10 mouse cellular contexts compared by ENCODE assay signal in the genomic region with DNA sequence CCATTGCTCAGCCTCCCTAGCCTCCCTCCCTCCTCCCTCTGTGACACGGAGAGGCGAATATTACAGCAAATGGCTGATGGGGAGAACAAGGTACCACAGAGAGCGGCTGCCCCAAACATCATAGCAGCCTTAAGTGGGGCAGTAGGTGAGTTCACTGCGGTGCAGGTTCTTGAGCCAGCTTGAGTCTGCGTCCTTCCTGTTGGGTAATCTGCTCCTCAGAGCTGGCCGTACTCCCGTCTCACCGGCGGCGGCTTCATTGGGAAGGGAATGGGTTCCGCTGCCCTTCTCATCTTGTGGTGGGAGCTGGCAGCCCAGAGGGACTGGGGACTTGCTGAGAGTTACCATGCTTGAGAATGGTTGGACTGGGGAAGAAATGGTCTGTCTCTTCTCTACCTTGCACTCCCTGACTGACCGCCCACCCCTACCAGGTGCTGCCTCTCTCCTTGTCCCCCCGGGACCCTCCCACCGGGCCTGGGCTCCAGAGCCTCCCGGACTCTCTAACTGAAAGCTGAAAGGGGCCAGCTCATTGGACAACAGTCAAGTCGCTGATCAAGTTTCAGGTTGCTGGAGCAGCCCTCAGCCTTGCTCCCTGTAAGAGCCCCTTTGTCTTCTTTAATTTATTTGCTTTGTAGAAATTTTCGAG. TPM values are rescaled to one million over a fixed set of nuclear protein-coding genes. Genes with fewer than 3 reads are reported as not detected.
A peak's percentile ranks its signal among the peaks of the same experiment; 100 is the strongest.
DNase-seq lines count a peak whose midpoint lies in the region; ATAC-seq lines count a peak whose summit lies in the region.
"Had no signal": no experiment of that assay in that cellular context is flagged by ENCODE, and none has a peak within 500 bp of the region (broad histone marks: within the 10 kb centered on the region; RNA-seq: fewer than 3 reads in every experiment).

No protein-coding gene starts in this region.

- peaks cover 41% of the 10 kb centered on the region for H3K27me3 ChIP-seq in liver, embryonic 11.5 days (replicated peaks; ENCODE audit: control insufficient read depth, insufficient read depth, low read length)
- peaks cover 80% of the 10 kb centered on the region for H3K27me3 ChIP-seq in liver, embryonic 12.5 days (replicated peaks)
- peaks cover 4% of the 10 kb centered on the region; the same call in 1 of the 2 replicates for H3K27me3 ChIP-seq in limb, embryonic 12.5 days
- H3K27me3 ChIP-seq in stomach, embryonic 15.5 days (replicated peaks): no peaks in the 10 kb centered on the region

- 10% methylated on average over 17 of the region's 17 CpGs for WGBS in liver, embryonic 11.5 days
- 9% methylated on average over 17 of the region's 17 CpGs for WGBS in liver, embryonic 12.5 days (ENCODE audit: insufficient replicate concordance)
- WGBS in limb, embryonic 12.5 days: 4% methylated on average over 17 of the region's 17 CpGs
- 13% methylated on average over 17 of the region's 17 CpGs for WGBS in stomach, embryonic 15.5 days

- H3K27ac ChIP-seq in liver, embryonic 11.5 days (ENCODE audit: low read depth, low read length): no peak overlapping the region; the same call in 1 of the 2 replicates
- no peak overlapping the region for H3K27ac ChIP-seq in liver, embryonic 12.5 days
- peak overlapping the region; percentile 82 for H3K27ac ChIP-seq in limb, embryonic 12.5 days
- H3K27ac ChIP-seq in stomach, embryonic 15.5 days: peak overlapping the region; percentile 60

- H3K9ac ChIP-seq in liver, embryonic 11.5 days (ENCODE audit: low read depth, low read length): no peak overlapping the region
- no peak overlapping the region for H3K9ac ChIP-seq in liver, embryonic 12.5 days
- H3K9ac ChIP-seq in limb, embryonic 12.5 days (replicated peaks): no peak overlapping the region; the same call in 1 of the 2 replicates
- H3K9ac ChIP-seq in stomach, embryonic 15.5 days: no peak overlapping the region

- peaks cover 9% of the 10 kb centered on the region; the same call in 1 of the 2 replicates for H3K4me1 ChIP-seq in liver, embryonic 11.5 days (replicated peaks; ENCODE audit: control insufficient read depth, insufficient read depth, low read length)
- peaks cover 15% of the 10 kb centered on the region; the same call in 1 of the 2 replicates for H3K4me1 ChIP-seq in liver, embryonic 12.5 days
- H3K4me1 ChIP-seq in limb, embryonic 12.5 days (replicated peaks): peaks cover 57% of the 10 kb centered on the region
- peaks cover 35% of the 10 kb centered on the region for H3K4me1 ChIP-seq in stomach, embryonic 15.5 days

- no peaks in the 10 kb centered on the region for H3K36me3 ChIP-seq in liver, embryonic 11.5 days (ENCODE audit: control insufficient read depth, insufficient read depth, low read length)
- H3K36me3 ChIP-seq in liver, embryonic 12.5 days: no peaks in the 10 kb centered on the region
- H3K36me3 ChIP-seq in limb, embryonic 12.5 days: no peaks in the 10 kb centered on the region
- H3K36me3 ChIP-seq in stomach, embryonic 15.5 days: no peaks in the 10 kb centered on the region

- H3K9me3 ChIP-seq in liver, embryonic 11.5 days (ENCODE audit: control insufficient read depth, low read length): no peaks in the 10 kb centered on the region
- no peaks in the 10 kb centered on the region for H3K9me3 ChIP-seq in liver, embryonic 12.5 days (replicated peaks)
- H3K9me3 ChIP-seq in limb, embryonic 12.5 days: no peaks in the 10 kb centered on the region
- no peaks in the 10 kb centered on the region for H3K9me3 ChIP-seq in stomach, embryonic 15.5 days

- no peak overlapping the region for H3K4me3 ChIP-seq in liver, embryonic 11.5 days (ENCODE audit: low read depth, low read length)
- no peak overlapping the region for H3K4me3 ChIP-seq in liver, embryonic 12.5 days
- H3K4me3 ChIP-seq in limb, embryonic 12.5 days (replicated peaks): peak overlapping the region; percentile 31
- 0 out of 2 replicates have a peak overlapping the region, but pooled peaks have one; percentile 2 for H3K4me3 ChIP-seq in stomach, embryonic 15.5 days (replicated peaks)

- no peak for ATAC-seq in liver, embryonic 11.5 days (replicated peaks; ENCODE audit: low FRiP score)
- no peak for ATAC-seq in liver, embryonic 12.5 days
- peak; percentile 69 for ATAC-seq in limb, embryonic 12.5 days (ENCODE audit: insufficient number of reproducible peaks, insufficient read depth, low FRiP score, low TSS enrichment, low read depth)
- no peak; the same call in 1 of the 2 replicates for ATAC-seq in stomach, embryonic 15.5 days (ENCODE audit: insufficient read depth, low FRiP score, low read depth)
- ATAC-seq in inflammation-experienced regulatory T-cells, adult 6 months: no peak

- DNase-seq in cerebellum, postnatal 10 days: peak; percentile 30 to 35
- no peak for DNase-seq in cerebellum, adult 18-20 months
- no peak for DNase-seq in liver, embryonic 11.5 days (ENCODE audit: low spot score)
- no peak for DNase-seq in urinary bladder, postnatal 25 days (ENCODE audit: low spot score)
- DNase-seq: cerebellum, adult 2 months; gastrocnemius, postnatal 36 days had no signal

- peak overlapping the region; percentile 24 for H3K4me2 ChIP-seq in liver, embryonic 11.5 days
- H3K4me2 ChIP-seq in liver, embryonic 12.5 days: no peak overlapping the region
- peak overlapping the region; percentile 57 for H3K4me2 ChIP-seq in limb, embryonic 12.5 days
- H3K4me2 ChIP-seq in stomach, embryonic 15.5 days: peak overlapping the region; percentile 48

RNA-seq across cellular contexts. Expression of gene Asap3, which starts 14.1 kb away (rescaled TPM):
- 1.8 and 2.9 TPM in 2 replicates for polyA plus RNA-seq in liver, embryonic 11.5 days (2014; fragmentation: Nextera tagmentation; extraction: Ambion mirVana)
- 1.5 and 1.9 TPM in 2 replicates for polyA plus RNA-seq in liver, embryonic 12.5 days (2016; fragmentation: Nextera tagmentation; extraction: Ambion mirVana)
- 9.9 and 11.3 TPM in 2 replicates for polyA plus RNA-seq in limb, embryonic 12.5 days (2016; fragmentation: Nextera tagmentation; extraction: Ambion mirVana)
- polyA plus RNA-seq in stomach, embryonic 15.5 days (2015; fragmentation: Nextera tagmentation; extraction: Ambion mirVana): 6.4 and 7.8 TPM in 2 replicates
- under 1 TPM in 1 of 3 experiments, not detected in 2; 0.16 TPM for polyA plus RNA-seq in inflammation-experienced regulatory T-cells, adult 6 months (2017; shearing (Covaris generic))

RNA-seq across cellular contexts. Expression of gene Tcea3, which starts 27.3 kb away (rescaled TPM):
- polyA plus RNA-seq in liver, embryonic 11.5 days (2014; fragmentation: Nextera tagmentation; extraction: Ambion mirVana): 16.4 and 17.3 TPM in 2 replicates
- 9.8 and 11.1 TPM in 2 replicates for polyA plus RNA-seq in liver, embryonic 12.5 days (2016; fragmentation: Nextera tagmentation; extraction: Ambion mirVana)
- 5.0 and 5.2 TPM in 2 replicates for polyA plus RNA-seq in limb, embryonic 12.5 days (2016; fragmentation: Nextera tagmentation; extraction: Ambion mirVana)
- 18.9 and 20.8 TPM in 2 replicates for polyA plus RNA-seq in stomach, embryonic 15.5 days (2015; fragmentation: Nextera tagmentation; extraction: Ambion mirVana)
- under 1 TPM in 2 of 3 experiments, not detected in 1; 0.29 to 0.65 TPM for polyA plus RNA-seq in inflammation-experienced regulatory T-cells, adult 6 months (2017; shearing (Covaris generic))

RNA-seq across cellular contexts. Expression of gene E2f2, which starts 48.1 kb away (rescaled TPM):
- 9.0 and 9.2 TPM in 2 replicates for polyA plus RNA-seq in liver, embryonic 11.5 days (2014; fragmentation: Nextera tagmentation; extraction: Ambion mirVana)
- polyA plus RNA-seq in liver, embryonic 12.5 days (2016; fragmentation: Nextera tagmentation; extraction: Ambion mirVana): 63.4 and 69.1 TPM in 2 replicates
- 10.6 and 10.8 TPM in 2 replicates for polyA plus RNA-seq in limb, embryonic 12.5 days (2016; fragmentation: Nextera tagmentation; extraction: Ambion mirVana)
- 8.6 and 11.4 TPM in 2 replicates for polyA plus RNA-seq in stomach, embryonic 15.5 days (2015; fragmentation: Nextera tagmentation; extraction: Ambion mirVana)
- 10 to 100 TPM; 15.0 to 44.4 (median 16.8) TPM for polyA plus RNA-seq in inflammation-experienced regulatory T-cells, adult 6 months (2017; shearing (Covaris generic))

Comparison
In these comparisons a context has a peak if more than half of its experiments do, and no peak if none do; other contexts are left out.
1. DNase-seq: peak in cerebellum, postnatal 10 days (2 of 2); none in cerebellum, adult 18-20 months (0 of 2), liver, embryonic 11.5 days (single experiment) and urinary bladder, postnatal 25 days (single experiment).
2. H3K27ac ChIP-seq: peak in limb, embryonic 12.5 days (single experiment) and stomach, embryonic 15.5 days (single experiment); none in liver, embryonic 11.5 days (single experiment) and liver, embryonic 12.5 days (single experiment).
3. H3K4me3 ChIP-seq: peak in limb, embryonic 12.5 days (single experiment) and stomach, embryonic 15.5 days (single experiment); none in liver, embryonic 11.5 days (single experiment) and liver, embryonic 12.5 days (single experiment).